ENCODE assay signal across 18 mouse cellular contexts in the genomic region with DNA sequence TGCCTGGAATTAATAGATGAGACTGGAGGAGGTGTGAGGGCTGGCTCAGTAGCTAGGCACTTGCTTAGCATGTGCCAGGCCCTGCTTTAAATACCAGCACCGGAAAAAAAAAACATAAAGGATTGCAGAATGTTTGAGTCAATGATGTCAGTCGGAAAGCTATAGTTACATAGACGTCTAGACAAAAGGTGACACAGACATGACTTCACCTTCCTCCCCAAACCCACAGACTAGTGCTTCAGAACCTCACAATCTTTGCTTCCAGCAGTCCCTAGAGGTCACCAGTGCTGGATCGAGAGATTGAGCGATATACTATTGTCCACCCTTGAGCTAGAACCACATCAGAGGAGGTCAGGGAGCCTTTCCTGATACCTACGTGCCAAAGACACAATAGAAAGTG. TPM values are rescaled to one million over a fixed set of nuclear protein-coding genes. Genes with fewer than 3 reads are reported as not detected.
"Had no signal": no experiment of that assay in that cellular context is flagged by ENCODE, and none has a peak within 500 bp of the region (broad histone marks: within the 10 kb centered on the region; RNA-seq: fewer than 3 reads in every experiment).

No protein-coding gene starts in this region.

- H3K36me3 ChIP-seq: limb, embryonic 13.5 days; liver, embryonic 15.5 days; midbrain, embryonic 10.5 days; neural tube, embryonic 13.5 days had no signal

- H3K9ac ChIP-seq: limb, embryonic 13.5 days; liver, embryonic 15.5 days; lung, embryonic 14.5 days; neural tube, embryonic 13.5 days had no signal

- H3K9me3 ChIP-seq: limb, embryonic 13.5 days; liver, embryonic 15.5 days; midbrain, embryonic 10.5 days; neural tube, embryonic 13.5 days had no signal

- H3K27ac ChIP-seq: kidney, postnatal 0 days; layer of hippocampus, adult 2 months; limb, embryonic 13.5 days; liver, embryonic 15.5 days; midbrain, embryonic 10.5 days; neural tube, embryonic 13.5 days had no signal

- H3K4me3 ChIP-seq: layer of hippocampus, adult 2 months; limb, embryonic 13.5 days; liver, embryonic 15.5 days; midbrain, embryonic 10.5 days; neural tube, embryonic 13.5 days had no signal

- ATAC-seq: intestine, postnatal 0 days had no signal

- H3K27me3 ChIP-seq: limb, embryonic 13.5 days; liver, embryonic 15.5 days; neural tube, embryonic 13.5 days had no signal

- H3K4me2 ChIP-seq: limb, embryonic 13.5 days; liver, embryonic 15.5 days; lung, embryonic 14.5 days; neural tube, embryonic 13.5 days had no signal

- H3K4me1 ChIP-seq: limb, embryonic 13.5 days; liver, embryonic 15.5 days; midbrain, embryonic 10.5 days; neural tube, embryonic 13.5 days had no signal

- DNase-seq: kidney, adult 8-10 months; kidney, postnatal 4 days; left cerebral cortex, postnatal 4 days; lung, embryonic 14.5 days; lung, postnatal 10 days; lung, postnatal 4 days; midbrain, embryonic 14.5 days; retina, postnatal 1 day; right cerebral cortex, postnatal 4 days had no signal

RNA-seq across cellular contexts. Expression of a gene that starts 7.6 kb away (rescaled TPM):
- polyA plus RNA-seq: kidney, postnatal 0 days; limb, embryonic 13.5 days; liver, embryonic 15.5 days; lung, embryonic 14.5 days; midbrain, embryonic 10.5 days; midbrain, embryonic 14.5 days; stomach, embryonic 16.5 days had no signal

RNA-seq across cellular contexts. Expression of a gene that starts 9.0 kb away (rescaled TPM):
- polyA plus RNA-seq: intestine, postnatal 0 days; kidney, postnatal 0 days; limb, embryonic 13.5 days; liver, adult 2 months; liver, embryonic 15.5 days; lung, embryonic 14.5 days; midbrain, embryonic 10.5 days; midbrain, embryonic 14.5 days; neural tube, embryonic 13.5 days; stomach, embryonic 16.5 days had no signal
